Mouse (Mus musculus) left cerebral cortex, postnatal 4 days (tissue): ENCODE measurements around the gene Sumo2. TPM values are rescaled to one million over a fixed set of nuclear protein-coding genes. Genes with fewer than 3 reads are reported as not detected.
"Not testable (repeated sequence)": the region's sequence is repeated elsewhere in the genome, so short reads cannot be mapped to it uniquely, and the experiment has no call there.

Experiments used
- DNase-seq: peaks from one replicate; pipeline ENCODE4 v3.0.0-alpha.2; 2022
- intact Hi-C: fragments of 180-260 bp; cut with DNase I; formaldehyde crosslinking; loops from one replicate; pipeline ENCODE4 v1.15.1; 2025
- total RNA-seq, 2 experiments: library from RNA; stranded (reverse); gene quantifications; 2 replicates each; pipeline ENCODE4 v1.2.3; 2021

The Sumo2 gene
- total RNA-seq, 2 experiments from 2014 or later = 439 to 466 TPM

DNA sequence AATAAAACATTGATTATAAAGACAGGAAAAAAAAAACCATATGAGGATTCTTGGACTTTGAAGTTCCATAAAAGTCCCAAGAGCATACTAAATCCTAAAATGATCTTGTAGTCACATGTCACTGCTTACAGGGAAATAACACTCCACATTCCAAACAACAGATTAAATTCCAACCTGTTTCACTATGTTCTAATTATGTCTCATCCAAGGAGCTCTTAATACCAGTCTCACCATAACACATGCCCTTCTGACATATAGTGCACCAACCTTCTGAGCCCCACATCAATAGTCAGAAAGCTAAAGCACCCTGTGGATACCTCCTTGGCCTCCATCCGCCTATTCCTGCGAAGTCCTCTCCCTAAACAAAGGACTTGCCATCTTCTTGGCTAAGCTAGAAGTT is 15.9 kb downstream of the Sumo2 start:
- intact Hi-C loops = no loop called here
- DNase-seq = no peak

DNA sequence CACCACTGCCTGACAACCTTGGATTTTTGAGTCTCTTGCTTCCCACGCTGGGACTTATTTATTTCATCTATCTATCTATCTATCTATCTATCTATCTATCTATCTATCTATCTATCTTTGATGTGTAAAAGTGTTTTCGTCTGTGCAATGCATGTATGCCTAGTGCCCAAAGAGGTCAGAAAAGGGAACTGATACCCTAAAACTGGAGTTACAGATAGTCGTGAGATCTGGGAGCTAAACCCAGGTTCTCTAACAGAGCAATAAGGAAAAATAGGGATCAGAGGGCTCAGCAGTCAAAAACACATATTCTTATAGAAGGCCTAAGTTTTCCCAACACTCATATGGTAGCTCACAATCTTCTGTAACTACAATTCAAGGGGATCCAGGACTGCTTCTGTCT is 16.5 kb downstream of the Sumo2 start:
- DNase-seq = no peak
- intact Hi-C loops = no loop called here

DNA sequence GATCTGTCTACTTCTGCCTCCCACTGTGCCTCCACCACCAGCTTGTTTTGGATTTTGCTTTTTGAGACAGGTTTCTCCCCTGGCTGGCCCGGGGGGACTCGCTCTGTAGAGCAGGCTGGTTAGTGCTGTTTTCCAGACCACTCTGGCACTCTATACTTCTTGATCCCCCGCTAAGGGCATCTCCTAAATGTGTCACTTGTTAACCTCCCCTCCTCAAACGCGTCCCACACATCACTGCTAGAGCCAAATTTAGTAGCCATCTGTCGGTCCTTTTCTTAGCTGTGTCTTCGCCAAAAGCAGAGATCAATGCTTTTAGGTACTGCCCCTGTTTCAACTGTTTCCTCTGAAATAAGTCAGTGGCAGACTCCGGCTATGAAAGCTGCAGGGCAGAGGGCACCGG is 17.4 kb downstream of the Sumo2 start:
- intact Hi-C loops = no loop called here
- no peak for DNase-seq

DNA sequence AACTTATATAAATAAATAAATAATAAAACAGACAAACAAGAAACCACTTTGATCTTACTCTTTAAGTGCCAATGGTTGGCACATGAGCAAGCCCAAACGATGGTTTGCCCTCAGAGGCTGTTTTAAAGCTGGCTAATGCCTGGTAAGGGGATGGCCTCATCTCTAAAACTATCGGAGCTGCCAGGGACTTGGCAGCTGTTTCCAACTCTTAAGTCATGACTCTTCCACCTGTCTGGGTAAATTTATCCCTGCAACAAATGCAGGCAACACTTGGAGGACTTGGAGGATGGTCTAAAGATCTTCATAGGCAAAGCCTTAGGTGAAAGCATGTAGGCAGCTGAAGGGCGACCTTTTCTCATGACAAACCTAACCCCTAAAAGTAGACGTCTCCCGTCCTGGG is 19.1 kb downstream of the Sumo2 start:
- intact Hi-C loops = no loop called here

DNA sequence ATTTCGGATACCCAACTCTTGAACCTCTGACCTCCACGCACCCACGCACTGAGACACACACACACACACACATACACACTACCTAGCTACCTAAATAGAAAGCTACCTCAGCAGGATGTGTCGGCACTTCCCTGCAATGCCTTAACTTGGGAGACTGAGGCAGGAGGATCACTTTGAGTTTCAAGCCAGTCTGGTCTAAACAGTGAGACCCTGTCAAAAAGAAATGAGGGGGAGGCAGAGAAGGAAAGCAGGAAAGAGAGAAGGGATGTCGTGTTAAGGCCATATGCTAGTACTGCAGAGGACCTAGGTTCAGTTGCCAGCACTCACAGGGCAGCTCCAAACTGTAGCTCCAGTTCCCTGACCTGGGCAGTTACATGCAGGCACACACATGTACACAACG is 21.1 kb downstream of the Sumo2 start:
- no peak for DNase-seq
- intact Hi-C loops = no loop called here

More for the DNA sequence above, 19.1 kb downstream of the Sumo2 start:
- DNase-seq = no peak

DNA sequence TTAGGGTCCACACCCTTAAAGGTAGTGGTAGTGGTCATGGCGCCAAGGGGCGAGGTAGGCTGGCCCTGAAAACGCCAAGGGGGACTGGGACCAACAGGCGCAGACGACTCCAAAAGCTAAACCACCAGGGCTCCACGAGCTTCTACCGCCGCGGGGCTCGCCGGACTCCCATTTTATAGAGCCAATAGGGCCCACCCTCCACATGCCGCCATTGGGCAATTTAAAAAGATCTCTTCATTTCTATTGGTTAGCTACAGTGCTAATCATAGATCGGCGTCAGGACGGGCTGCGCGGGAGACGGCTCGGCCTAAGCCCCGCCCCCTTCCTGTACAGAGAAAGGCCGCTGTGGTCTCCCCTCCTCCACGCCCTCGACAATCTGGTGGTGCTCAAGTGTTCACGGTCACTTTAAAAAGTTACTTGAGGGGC is 21.8 kb downstream of the Sumo2 start, which contains the start of gene Jpt1:
Jpt1 (minus strand) TSS at position 150 of the 426 bp plus-strand sequence.
- intact Hi-C loops = no loop called here
- DNase-seq = peak; percentile 97

DNA sequence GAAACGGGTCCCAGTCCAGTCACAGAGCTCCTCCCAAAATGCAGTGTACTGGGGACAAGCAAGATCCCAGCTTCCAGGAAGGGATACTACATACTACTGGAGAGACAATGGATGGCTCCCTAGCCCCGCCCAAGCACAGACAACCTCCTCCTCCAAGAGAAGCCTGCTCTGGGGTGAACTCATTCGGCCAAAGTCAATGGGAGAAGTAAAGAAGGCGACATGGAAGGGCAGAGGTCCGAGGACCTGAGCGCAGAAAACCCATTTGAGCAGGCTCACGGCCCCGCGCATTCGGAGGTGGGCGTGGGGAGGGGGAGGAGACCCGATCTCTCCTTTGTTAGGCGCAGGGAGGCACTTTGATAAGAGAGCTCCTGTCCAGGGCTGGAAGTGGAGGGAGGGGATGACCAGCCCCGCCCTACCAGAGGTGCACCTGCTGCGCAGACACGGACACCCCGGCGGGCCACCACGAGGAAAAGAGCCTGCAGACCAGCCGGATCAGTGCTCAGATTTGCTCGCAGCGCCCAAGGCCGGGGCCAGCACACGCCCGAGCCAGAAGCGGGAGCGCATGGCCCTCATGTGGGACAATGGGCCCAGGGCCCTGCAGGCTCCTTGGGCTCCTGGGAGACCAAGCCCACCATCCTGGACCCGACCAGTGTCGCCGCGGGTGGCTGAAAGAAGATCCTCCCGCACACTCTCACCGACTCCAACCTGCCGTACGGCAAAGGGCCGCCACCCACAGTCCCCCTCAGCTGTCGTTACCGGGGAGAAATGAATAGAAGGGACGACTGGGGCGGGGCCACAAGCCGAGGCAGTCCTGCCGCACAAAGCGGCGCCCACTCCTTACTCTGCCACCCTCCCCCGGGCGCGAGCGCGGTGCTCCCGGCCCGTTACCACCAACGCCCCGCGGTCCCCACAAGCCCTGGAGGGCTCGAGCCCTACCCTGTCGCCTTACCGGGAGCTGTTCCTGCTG is 22.5 kb downstream of the Sumo2 start:
- peak; percentile 53 for DNase-seq
- intact Hi-C loops = no loop called here

DNA sequence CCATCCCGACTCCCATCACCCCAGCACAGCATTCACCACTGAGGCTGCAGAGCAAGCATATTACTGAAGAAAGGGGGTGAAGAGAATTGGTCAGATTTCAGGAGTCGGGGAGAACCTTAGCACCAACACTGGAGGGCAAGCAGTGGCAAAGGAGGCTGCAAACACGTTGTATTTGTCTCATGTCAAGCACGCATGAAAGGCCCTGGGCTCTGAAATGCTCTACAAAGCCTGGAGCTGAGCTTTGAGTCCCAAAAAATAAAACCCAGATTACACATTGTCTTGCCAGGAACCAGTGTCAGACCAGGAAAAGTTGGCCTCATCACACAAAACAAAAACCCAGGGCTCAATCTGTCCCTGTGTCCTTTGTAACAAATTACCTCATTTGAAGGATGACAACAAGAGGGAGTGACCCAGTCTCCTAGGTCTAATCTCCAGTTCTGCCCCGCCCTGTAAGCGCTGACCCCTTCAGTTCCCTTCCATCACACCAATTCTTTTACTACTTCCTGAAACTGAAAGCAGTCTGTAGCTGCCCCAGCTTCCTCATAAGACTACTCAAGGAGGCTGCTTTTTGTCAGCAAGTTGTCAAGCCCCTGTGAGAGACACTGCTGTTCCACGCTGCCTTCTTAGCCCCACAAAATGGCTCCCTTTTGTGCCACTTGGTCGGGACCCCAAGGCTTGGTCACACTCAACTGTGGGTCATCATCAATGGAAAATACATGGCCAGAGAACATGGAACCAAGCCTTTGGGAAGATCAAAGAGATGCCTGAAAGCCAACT is 23.5 kb downstream of the Sumo2 start:
- no peak for DNase-seq
- intact Hi-C loops = no loop called here

DNA sequence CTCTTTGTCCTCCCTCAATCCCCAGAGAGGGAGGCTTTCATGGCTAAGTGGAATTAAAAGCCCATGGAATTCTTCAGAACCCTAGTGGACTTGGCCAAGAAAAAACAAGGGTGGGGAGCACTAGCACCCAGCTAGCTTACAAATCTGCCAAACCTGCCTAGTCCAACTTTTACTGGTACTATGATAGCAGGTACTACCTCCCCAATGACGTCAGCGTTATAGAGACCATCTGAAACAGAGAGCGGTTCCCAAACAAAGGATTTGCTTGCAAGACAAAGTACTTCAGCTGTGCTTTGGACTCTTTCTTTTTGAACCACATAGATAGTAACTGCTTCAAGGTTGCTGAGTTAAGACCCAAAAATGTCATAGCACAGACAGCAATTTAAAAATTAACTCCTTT is 24.1 kb downstream of the Sumo2 start:
- intact Hi-C loops = no loop called here
- DNase-seq = no peak

DNA sequence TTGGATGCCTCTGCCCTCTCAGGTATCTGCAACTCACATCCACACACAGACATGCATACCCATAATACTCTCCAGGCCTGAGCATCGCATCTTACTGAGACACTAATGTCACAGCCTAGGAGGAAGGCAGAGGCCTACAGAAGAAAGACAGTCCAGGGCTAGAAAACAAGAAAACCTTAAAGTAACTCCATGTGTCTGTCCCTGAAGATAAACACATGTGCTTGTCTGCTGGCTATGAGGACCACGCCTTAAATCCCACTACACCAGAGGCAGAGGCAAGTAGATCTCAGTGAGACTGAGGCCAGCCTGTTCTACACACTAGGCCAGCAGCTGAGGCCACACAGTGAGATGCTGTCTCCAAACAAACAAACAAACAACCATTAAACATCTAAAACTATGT is 25.0 kb downstream of the Sumo2 start:
- no peak for DNase-seq
- intact Hi-C loops = no loop called here

DNA sequence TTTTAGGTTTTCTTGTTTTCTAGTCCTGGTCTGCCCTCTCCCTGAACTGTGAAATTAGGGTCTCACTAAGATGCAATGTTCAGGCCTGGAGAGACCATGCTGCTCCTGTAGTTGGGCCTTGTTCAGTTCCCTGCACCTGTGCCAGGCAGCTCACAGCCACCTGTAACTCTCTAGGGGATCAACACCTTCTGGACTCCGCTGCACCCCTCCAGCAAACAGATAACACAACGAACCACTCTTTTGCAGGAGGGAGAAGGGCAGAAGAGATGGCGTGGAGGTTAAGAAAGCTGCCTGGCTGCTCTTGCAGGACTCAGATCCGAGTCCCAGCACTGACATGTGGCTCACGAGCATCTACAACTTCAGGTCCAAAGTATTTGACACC is 25.6 kb downstream of the Sumo2 start:
- intact Hi-C loops = no loop called here
- no peak for DNase-seq

DNA sequence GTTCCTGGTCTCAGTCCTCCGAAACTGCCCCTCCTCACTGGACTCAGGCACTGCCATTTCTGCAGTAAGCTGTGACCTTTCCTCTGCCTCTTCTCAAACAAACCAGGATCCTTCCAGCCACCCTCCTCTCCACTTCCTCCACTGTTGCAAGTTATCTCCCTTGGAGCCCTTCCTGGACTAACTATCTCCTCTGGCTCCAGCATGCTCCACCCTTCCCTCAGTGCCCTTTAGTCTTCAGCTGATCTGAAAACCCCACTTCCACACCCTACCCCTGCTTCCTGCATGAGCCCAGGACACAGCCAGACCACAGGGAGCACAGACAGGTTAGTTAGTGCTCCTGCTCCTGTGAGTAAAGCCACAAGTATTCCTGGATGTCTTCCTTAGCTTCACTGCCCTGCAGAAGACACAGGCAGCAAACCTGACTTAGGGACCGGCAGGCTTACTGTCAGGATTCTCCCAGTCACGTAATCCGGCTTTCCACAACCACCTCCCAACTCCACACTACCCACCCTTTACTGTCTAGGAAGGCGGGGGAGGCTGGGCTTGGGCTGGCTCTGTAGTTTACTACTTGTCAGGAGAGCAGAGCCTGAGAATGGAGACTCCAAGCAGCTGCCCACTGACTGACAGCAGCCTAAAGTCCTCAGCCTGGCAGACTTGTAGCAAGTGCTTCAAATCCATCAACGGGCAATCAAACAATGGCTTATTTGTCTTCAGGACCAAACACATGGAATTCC is 26.1 kb downstream of the Sumo2 start:
- intact Hi-C loops = no loop called here
- DNase-seq = no peak

DNA sequence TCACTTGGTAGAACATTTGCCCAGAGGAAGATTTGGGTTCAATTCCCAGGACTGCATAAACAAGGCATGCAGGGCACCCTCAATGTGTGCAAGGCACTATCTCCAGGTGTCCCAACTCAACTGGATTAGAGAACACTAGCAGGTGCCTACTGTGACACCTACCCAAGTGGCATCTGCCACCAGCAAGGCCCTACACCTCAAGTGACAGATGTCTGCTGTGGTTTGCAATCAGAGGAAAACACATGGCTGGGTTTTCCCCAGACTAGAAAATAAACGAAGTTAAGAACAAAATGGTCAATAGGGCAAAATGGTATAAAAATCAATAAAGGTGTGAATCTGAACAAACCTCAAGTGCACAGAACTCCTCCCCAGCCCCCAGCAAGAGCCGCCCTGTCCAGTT is 28.0 kb downstream of the Sumo2 start:
- intact Hi-C loops = no loop called here
- DNase-seq = no peak

DNA sequence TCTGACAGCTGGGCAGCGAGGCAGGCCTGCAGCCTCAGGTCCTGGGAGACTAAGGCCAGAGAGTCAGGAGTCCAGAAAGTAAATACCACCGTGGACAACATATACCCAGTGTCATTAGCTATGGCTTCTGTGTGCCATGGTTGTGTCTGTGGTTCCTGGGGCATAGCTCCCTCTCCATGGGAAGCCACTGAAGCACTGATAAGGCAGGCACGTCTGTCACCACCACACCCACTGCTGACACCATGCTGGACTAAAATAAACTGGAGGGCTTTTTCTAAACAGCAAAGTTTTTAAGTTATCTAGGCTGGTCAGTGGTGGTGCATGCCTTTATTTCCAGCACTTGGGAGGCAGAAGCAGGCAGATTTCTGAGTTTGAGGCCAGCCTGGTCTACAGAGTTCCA is 29.5 kb downstream of the Sumo2 start:
- intact Hi-C loops = no loop called here
- no peak for DNase-seq

DNA sequence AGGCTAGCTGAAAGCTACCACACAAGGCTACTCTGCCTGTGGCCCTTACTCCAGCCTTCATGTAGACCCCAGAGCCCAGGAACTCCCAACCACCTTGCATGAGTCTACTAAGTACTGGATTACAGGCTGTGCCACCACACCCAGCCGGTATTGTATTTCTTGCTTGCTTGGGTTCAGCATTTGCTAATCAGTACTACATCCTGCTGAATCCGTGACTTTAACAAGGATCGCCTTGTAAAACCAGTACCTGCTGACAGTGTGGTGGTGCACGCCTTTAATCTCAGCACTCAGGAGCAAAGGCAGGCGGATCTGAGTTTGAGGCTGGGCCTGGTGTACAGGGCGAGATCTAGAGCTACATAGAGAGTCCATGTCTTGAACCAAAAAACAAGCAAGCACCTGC is 33.4 kb downstream of the Sumo2 start:
- intact Hi-C loops = no loop called here
- no peak for DNase-seq

DNA sequence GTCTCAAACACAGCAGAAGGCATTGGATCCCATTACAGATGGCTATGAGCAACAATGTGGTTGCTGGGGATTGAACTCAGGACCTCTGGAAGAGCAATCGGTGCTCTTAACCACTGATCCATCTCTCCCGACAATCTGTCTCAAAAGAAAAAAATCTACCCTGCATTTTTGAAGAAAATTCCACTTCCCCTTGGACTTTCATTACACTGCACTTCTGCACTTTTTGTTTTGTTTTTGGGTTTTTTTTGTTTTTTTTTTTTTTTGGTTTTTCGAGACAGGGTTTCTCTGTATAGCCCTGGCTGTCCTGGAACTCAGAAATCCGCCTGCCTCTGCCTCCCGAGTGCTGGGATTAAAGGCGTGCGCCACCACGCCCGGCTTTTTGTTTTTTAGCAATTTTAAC is 39.5 kb downstream of the Sumo2 start:
- DNase-seq, intact Hi-C loops: not testable (repeated sequence)

DNA sequence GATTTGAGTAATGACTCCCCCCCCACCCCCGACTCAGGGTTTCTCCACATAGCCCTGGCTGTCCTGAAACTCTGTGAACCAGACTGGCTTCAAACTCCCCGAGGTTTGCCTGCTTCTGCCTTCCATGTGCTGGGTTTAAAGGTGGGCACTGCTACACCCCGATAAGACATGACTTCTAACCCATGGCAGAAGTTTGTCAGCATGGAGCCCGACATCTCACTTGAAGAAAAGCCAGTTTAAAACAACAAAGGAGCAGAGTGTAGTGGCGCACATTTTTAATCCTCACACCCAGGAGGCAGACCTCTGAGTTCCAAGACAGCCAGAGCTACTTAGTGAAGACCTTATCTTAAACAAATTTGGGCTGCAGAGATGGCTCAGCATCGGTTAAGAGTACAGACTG is 43.7 kb downstream of the Sumo2 start:
- DNase-seq = no peak
- intact Hi-C loops = no loop called here

DNA sequence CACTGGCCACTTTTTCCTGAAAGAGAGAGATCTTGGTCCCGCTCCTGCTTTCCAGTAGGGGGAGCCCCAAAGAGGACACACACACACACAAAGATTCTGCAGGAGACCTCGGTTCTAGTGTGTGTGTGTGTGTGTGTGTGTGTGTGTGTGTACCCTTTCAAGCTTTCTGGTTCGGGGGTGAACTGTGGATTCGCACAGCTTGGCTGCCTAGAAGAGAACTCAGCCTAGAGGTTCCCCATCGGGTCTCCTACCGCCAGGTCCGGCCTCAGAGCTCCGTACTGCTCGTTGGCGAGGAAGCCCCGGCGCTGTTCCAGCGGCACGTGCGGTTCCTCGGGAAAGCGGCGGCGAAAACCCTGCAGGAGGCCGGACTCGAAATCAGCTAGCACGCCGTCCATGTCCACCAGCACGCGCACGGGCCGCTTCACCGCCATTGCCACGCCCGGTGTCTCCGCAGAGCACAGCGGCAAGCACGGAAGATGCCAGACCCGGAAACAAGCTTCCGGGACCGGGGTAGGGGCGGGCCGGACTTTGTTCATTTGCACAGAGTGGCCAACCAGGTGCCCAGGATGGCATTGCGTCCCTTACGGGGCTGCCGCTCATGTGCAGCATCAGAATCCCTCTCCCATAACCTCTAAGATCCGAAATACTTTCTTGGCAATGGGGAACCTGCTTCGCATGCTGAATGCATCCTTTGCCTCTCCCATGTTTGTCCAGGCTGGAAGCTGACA is 44.6 kb downstream of the Sumo2 start, which contains the start of gene Nt5c:
Nt5c (minus strand) TSS at position 507 of the 728 bp plus-strand sequence.
- intact Hi-C loops = no loop called here
- peak; percentile 81 for DNase-seq

DNA sequence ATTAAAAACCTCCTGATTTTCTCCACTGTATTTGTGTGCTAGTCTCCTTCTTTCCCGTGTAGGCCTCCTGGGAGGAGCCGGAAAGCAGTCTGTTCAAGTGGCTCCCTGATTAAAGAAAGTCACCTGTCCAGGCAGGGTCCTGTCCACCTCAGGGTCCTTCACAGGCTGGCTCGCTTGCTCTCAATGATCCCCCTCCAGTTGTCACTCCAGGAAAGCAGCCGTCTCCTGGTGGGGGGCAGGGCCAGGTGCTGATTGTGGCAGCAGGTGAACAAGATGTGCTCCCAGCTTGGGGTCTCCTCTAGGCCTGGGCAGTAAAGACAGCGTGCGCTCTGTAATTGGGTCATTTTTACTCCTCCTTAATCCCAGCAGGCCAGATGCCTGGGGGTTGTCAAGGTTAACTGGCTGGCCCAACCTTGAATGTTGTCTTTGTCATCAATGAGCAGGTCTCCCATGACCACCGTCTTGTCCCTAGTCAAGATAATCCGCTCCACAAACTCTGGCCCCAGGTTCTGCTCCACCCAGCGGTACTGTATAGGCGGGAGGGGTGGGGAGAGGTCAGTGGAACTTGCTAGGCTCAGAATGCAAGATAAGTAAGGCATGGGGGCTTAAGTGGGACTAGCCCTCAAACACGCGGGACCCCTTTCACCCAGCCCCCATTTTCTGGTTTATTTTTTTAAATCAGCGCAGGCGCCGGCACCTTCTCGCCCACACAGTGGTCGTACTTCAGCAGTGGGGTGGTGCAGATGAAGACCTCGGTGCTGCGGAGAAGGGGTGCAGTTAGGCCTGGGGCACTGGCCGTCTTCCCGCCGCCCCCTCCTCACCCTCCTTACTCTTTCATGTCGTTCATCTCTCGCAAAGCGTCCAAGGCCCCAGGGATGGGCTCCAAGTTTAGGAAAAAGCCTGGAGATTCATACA is 45.4 kb downstream of the Sumo2 start:
- intact Hi-C loops = no loop called here
- no peak for DNase-seq
